Mouse (Mus musculus): ENCODE data around the gene Anks3. TPM values are rescaled to one million over a fixed set of nuclear protein-coding genes. Genes with fewer than 3 reads are reported as not detected.

Anks3 gene
- polyA plus RNA-seq, 1 experiment from 2014 or later: 32.4 TPM

DNA sequence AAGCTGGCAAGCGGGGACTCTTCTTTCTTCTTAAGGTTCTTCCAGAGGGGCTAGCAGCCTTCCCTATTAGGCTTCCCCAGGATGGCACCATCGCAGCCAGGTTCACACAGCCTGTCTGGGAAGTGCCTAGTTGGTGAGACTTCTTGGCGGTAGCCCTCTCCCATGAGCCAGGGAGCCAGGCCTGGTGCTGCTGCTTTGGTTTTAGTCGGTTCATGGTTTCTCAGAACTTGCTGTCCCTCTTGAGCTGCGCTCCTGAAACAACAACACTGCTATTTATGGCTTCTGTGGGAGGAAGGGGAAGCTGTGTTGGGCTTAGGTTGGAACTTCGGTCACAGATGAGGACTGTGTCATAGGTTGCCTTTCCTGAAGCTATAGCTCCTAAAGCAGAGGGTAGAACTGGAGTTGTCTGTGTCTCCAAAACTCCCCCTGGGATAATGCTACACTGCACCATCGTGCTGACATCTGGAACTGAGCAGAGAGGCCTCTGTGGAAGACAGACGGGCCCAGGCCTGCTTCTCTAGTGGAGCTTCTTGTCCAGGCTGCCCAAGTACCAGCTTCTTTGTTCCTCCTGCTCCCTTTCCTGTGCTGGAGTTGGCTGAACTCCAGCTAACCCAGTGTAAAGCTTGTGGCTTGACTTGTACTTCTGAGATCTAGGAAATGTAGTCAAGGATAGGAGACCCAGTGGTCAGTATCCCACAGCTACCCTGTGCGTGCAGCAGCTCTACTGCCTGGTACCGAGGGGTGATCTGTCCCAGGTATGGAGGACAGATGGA, 27.9 kb downstream of the Anks3 start:
- no peak for ATAC-seq (replicated peaks; ENCODE audit: insufficient number of reproducible peaks, low FRiP score, low TSS enrichment, low read depth)
- H3K4me2 ChIP-seq (ENCODE audit: low read depth, low read length): no peak overlapping the region
- H3K9me3 ChIP-seq (replicated peaks; ENCODE audit: control insufficient read depth, low read length): no peaks in the 10 kb centered on the region
- H3K4me3 ChIP-seq (ENCODE audit: low read depth, low read length): no peak overlapping the region
- no peaks in the 10 kb centered on the region; the same call in 1 of the 2 replicates for H3K36me3 ChIP-seq (replicated peaks; ENCODE audit: control insufficient read depth, insufficient read depth, low read depth, low read length)
- no peaks in the 10 kb centered on the region for H3K27me3 ChIP-seq (ENCODE audit: control insufficient read depth, insufficient read depth, low read length)
- H3K4me1 ChIP-seq (ENCODE audit: control insufficient read depth, insufficient read depth, low read length): peaks cover 5% of the 10 kb centered on the region; the same call in 1 of the 2 replicates
- H3K9ac ChIP-seq (replicated peaks; ENCODE audit: low read length): no peak overlapping the region
- no peak overlapping the region for H3K27ac ChIP-seq (replicated peaks; ENCODE audit: low read depth, low read length)
- DNase-seq (ENCODE audit: low spot score): no peak
- WGBS: 84% methylated on average over 10 of the region's 10 CpGs

DNA sequence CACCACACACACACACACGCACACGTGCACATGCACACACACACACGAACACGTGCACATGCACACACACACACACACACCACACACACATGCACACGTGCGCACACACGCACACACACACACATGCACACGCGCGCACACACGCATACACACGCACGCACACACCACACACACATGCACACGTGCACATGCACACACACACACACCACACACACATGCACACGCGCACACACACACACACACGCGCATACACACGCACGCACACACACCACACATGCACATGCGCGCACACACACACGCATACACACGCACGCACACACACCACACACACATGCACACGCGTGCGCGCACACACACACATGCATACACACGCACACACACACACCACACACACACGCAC, 28.6 kb downstream of the Anks3 start:
- Histone ChIP-seq H3K9me3 (replicated peaks; ENCODE audit: control insufficient read depth, low read length) (no peaks in the 10 kb centered on the region), H3K4me3 (ENCODE audit: low read depth, low read length) (no peak overlapping the region), H3K4me1 (ENCODE audit: control insufficient read depth, insufficient read depth, low read length) (peaks cover 5% of the 10 kb centered on the region; the same call in 1 of the 2 replicates), H3K4me2 (ENCODE audit: low read depth, low read length) (no peak overlapping the region), H3K27ac (replicated peaks; ENCODE audit: low read depth, low read length) (no peak overlapping the region), H3K27me3 (ENCODE audit: control insufficient read depth, insufficient read depth, low read length) (no peaks in the 10 kb centered on the region), H3K36me3 (replicated peaks; ENCODE audit: control insufficient read depth, insufficient read depth, low read depth, low read length) (no peaks in the 10 kb centered on the region; the same call in 1 of the 2 replicates), H3K9ac (replicated peaks; ENCODE audit: low read length) (no peak overlapping the region)
- no peak for DNase-seq (ENCODE audit: low spot score)
- ATAC-seq (replicated peaks; ENCODE audit: insufficient number of reproducible peaks, low FRiP score, low TSS enrichment, low read depth): no peak
- WGBS: 98% methylated on average over 31 of the region's 31 CpGs

DNA sequence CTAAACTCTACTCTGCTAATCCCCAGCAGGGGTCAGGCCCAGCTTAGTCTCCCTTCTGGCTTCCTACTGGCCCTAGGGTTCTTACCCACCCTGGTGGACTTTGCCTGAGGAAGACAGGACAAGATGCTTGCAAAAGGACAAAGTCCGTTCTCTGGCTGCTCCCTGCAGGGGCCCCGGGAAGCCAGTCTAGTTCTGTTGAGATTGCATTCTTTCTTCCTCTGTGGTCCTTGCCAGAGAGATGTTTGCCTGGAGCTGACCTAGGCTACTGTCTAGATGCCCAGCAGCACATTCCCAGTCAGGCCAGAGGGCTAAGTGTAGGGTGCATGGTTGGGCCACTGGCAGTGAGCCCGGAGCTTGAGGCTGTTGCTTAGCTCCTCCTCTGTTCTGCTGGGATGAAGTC, 31.6 kb downstream of the Anks3 start:
- no peak for DNase-seq (ENCODE audit: low spot score)
- H3K4me3 ChIP-seq (ENCODE audit: low read depth, low read length): no peak overlapping the region
- H3K4me1 ChIP-seq (ENCODE audit: control insufficient read depth, insufficient read depth, low read length): no peaks in the 10 kb centered on the region
- no peak overlapping the region for H3K27ac ChIP-seq (replicated peaks; ENCODE audit: low read depth, low read length)
- no peak for ATAC-seq (replicated peaks; ENCODE audit: insufficient number of reproducible peaks, low FRiP score, low TSS enrichment, low read depth)
- no peaks in the 10 kb centered on the region for H3K27me3 ChIP-seq (ENCODE audit: control insufficient read depth, insufficient read depth, low read length)
- WGBS: 75% methylated on average over 3 of the region's 3 CpGs
- no peaks in the 10 kb centered on the region; the same call in none of the 2 replicates for H3K36me3 ChIP-seq (replicated peaks; ENCODE audit: control insufficient read depth, insufficient read depth, low read depth, low read length)
- H3K9me3 ChIP-seq (replicated peaks; ENCODE audit: control insufficient read depth, low read length): no peaks in the 10 kb centered on the region
- H3K4me2 ChIP-seq (ENCODE audit: low read depth, low read length): no peak overlapping the region
- H3K9ac ChIP-seq (replicated peaks; ENCODE audit: low read length): no peak overlapping the region

DNA sequence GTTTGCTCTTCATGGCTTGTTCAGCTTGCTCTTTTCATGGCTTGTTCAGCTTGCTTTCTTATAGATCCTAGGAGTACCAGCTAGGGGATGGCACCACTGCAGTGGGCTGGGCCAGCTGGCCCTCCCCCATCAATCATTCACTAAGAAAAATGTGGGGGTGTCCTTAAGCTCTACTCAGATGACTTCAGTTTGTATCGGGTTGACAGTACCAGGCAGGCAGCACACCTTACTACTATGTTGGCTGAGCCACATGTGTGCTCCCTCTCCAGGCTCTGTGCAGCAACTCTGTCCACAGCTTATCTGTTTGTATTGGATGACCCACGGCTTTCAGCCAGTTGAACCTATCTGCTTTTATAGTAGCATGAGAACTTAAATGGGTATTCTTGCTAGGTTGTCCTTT, 35.5 kb downstream of the Anks3 start:
- H3K27me3 ChIP-seq (ENCODE audit: control insufficient read depth, insufficient read depth, low read length): no peaks in the 10 kb centered on the region
- no peaks in the 10 kb centered on the region for H3K9me3 ChIP-seq (replicated peaks; ENCODE audit: control insufficient read depth, low read length)
- H3K36me3 ChIP-seq (replicated peaks; ENCODE audit: control insufficient read depth, insufficient read depth, low read depth, low read length): peaks cover 3% of the 10 kb centered on the region
- DNase-seq (ENCODE audit: low spot score) (no peak), ATAC-seq (replicated peaks; ENCODE audit: insufficient number of reproducible peaks, low FRiP score, low TSS enrichment, low read depth) (no peak)
- no peak overlapping the region for H3K27ac ChIP-seq (replicated peaks; ENCODE audit: low read depth, low read length)
- 90% methylated on average over 2 of the region's 2 CpGs for WGBS
- no peak overlapping the region for H3K9ac ChIP-seq (replicated peaks; ENCODE audit: low read length)
- H3K4me3 ChIP-seq (ENCODE audit: low read depth, low read length): no peak overlapping the region
- no peaks in the 10 kb centered on the region for H3K4me1 ChIP-seq (ENCODE audit: control insufficient read depth, insufficient read depth, low read length)
- H3K4me2 ChIP-seq (ENCODE audit: low read depth, low read length): no peak overlapping the region

DNA sequence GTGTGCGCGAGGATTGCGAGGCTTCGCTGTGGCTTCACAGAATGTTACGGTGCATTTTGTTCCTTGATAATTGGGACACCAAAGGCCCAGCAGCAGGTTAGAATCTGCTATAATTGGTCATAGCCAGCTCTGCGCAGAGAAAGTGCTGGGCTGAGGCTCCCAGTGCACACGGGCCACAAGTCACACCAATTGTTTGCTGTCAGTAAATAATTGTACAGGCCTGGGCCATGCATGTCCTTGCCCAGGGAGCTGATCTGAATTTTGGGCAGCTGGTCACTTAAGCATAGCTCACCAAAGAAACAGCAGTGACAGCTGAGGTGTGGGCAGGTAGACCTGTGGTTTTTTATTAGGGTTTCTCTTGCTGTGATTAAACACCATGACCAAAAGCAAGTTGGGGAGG, 36.0 kb downstream of the Anks3 start:
- no peaks in the 10 kb centered on the region for H3K27me3 ChIP-seq (ENCODE audit: control insufficient read depth, insufficient read depth, low read length)
- no peak for DNase-seq (ENCODE audit: low spot score)
- H3K9ac ChIP-seq (replicated peaks; ENCODE audit: low read length): no peak overlapping the region
- no peak overlapping the region for H3K4me3 ChIP-seq (ENCODE audit: low read depth, low read length)
- H3K9me3 ChIP-seq (replicated peaks; ENCODE audit: control insufficient read depth, low read length): no peaks in the 10 kb centered on the region
- no peak overlapping the region for H3K4me2 ChIP-seq (ENCODE audit: low read depth, low read length)
- H3K36me3 ChIP-seq (replicated peaks; ENCODE audit: control insufficient read depth, insufficient read depth, low read depth, low read length): peaks cover 3% of the 10 kb centered on the region
- no peak overlapping the region for H3K27ac ChIP-seq (replicated peaks; ENCODE audit: low read depth, low read length)
- 92% methylated on average over 7 of the region's 7 CpGs for WGBS
- H3K4me1 ChIP-seq (ENCODE audit: control insufficient read depth, insufficient read depth, low read length): no peaks in the 10 kb centered on the region
- ATAC-seq (replicated peaks; ENCODE audit: insufficient number of reproducible peaks, low FRiP score, low TSS enrichment, low read depth): no peak

DNA sequence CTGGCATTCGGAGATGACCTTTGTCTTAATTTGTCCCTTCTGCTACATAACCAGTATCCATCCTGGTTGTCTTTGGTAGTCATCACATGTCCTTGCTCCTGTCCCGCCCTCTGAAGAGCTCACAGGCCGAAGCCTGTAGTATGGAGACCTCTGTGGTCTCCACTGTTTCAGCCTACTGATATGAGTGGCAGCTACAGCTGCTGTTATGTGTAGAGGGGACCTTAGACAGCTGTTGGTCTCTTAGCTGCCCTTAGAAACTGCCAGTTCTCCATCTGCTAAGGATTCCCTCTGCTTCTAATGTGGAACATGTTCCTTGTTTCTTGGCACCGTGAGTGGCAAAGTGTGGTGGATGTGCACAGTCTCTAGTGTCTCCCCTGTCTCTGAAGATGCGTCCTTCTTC, 40.0 kb downstream of the Anks3 start:
- Histone ChIP-seq H3K4me3 (ENCODE audit: low read depth, low read length) (no peak overlapping the region), H3K27me3 (ENCODE audit: control insufficient read depth, insufficient read depth, low read length) (no peaks in the 10 kb centered on the region), H3K9me3 (replicated peaks; ENCODE audit: control insufficient read depth, low read length) (no peaks in the 10 kb centered on the region), H3K4me2 (ENCODE audit: low read depth, low read length) (no peak overlapping the region), H3K27ac (replicated peaks; ENCODE audit: low read depth, low read length) (no peak overlapping the region), H3K4me1 (ENCODE audit: control insufficient read depth, insufficient read depth, low read length) (no peaks in the 10 kb centered on the region), H3K9ac (replicated peaks; ENCODE audit: low read length) (no peak overlapping the region), H3K36me3 (replicated peaks; ENCODE audit: control insufficient read depth, insufficient read depth, low read depth, low read length) (peaks cover 6% of the 10 kb centered on the region)
- 91% methylated on average over 5 of the region's 5 CpGs for WGBS
- DNase-seq (ENCODE audit: low spot score) (no peak), ATAC-seq (replicated peaks; ENCODE audit: insufficient number of reproducible peaks, low FRiP score, low TSS enrichment, low read depth) (no peak)

DNA sequence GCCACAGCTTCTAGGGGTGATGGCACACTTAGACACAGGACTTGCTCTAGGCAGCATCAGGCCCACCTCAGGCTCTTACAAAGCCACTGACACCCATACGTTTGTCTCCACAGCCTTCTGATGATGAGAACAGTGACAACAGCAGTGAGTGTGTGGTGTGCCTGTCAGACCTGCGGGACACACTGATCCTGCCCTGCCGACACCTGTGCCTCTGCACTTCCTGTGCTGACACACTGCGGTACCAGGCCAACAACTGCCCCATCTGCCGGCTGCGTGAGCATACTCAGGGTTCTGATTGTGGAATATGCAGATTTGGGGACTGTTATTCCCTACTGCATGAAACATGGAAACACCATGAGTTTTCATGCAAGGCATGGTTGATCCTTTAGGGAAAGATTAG, 41.5 kb downstream of the Anks3 start:
- Histone ChIP-seq H3K27me3 (ENCODE audit: control insufficient read depth, insufficient read depth, low read length) (no peaks in the 10 kb centered on the region), H3K4me3 (ENCODE audit: low read depth, low read length) (no peak overlapping the region), H3K9ac (replicated peaks; ENCODE audit: low read length) (no peak overlapping the region), H3K27ac (replicated peaks; ENCODE audit: low read depth, low read length) (no peak overlapping the region), H3K9me3 (replicated peaks; ENCODE audit: control insufficient read depth, low read length) (no peaks in the 10 kb centered on the region), H3K4me2 (ENCODE audit: low read depth, low read length) (no peak overlapping the region), H3K4me1 (ENCODE audit: control insufficient read depth, insufficient read depth, low read length) (no peaks in the 10 kb centered on the region), H3K36me3 (replicated peaks; ENCODE audit: control insufficient read depth, insufficient read depth, low read depth, low read length) (peaks cover 6% of the 10 kb centered on the region)
- no peak for DNase-seq (ENCODE audit: low spot score)
- WGBS: 91% methylated on average over 6 of the region's 6 CpGs
- ATAC-seq (replicated peaks; ENCODE audit: insufficient number of reproducible peaks, low FRiP score, low TSS enrichment, low read depth): no peak

DNA sequence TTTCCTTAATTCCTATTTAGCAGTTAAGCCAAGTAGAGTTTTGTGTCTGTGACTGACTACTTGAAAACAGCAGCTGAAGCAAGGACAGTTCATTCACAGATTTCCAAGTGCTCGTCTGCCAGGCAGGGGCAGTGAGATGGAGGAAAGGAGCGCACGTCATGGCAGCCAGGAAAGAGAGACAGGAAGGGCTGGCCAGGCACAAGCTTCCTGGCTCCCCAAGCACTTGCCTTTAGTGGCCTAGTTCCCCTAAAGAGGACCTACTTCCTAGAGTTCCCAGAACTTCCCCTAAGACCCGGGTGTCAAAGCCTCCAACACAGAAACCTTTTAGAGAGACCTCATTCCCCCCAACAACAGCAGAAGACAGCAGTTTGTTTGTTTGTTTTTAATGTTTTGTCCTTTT, 43.4 kb downstream of the Anks3 start:
- no peaks in the 10 kb centered on the region for H3K4me1 ChIP-seq (ENCODE audit: control insufficient read depth, insufficient read depth, low read length)
- no peaks in the 10 kb centered on the region for H3K27me3 ChIP-seq (ENCODE audit: control insufficient read depth, insufficient read depth, low read length)
- H3K27ac ChIP-seq (replicated peaks; ENCODE audit: low read depth, low read length): no peak overlapping the region
- DNase-seq (ENCODE audit: low spot score) (no peak), ATAC-seq (replicated peaks; ENCODE audit: insufficient number of reproducible peaks, low FRiP score, low TSS enrichment, low read depth) (no peak)
- no peak overlapping the region for H3K9ac ChIP-seq (replicated peaks; ENCODE audit: low read length)
- no peak overlapping the region for H3K4me3 ChIP-seq (ENCODE audit: low read depth, low read length)
- no peak overlapping the region for H3K4me2 ChIP-seq (ENCODE audit: low read depth, low read length)
- H3K9me3 ChIP-seq (replicated peaks; ENCODE audit: control insufficient read depth, low read length): no peaks in the 10 kb centered on the region
- 80% methylated on average over 4 of the region's 4 CpGs for WGBS
- H3K36me3 ChIP-seq (replicated peaks; ENCODE audit: control insufficient read depth, insufficient read depth, low read depth, low read length): peaks cover 6% of the 10 kb centered on the region; the same call in 1 of the 2 replicates
